Mouse (Mus musculus) heart, adult 2 months (tissue): ENCODE data around the gene Nos1ap. TPM values are rescaled to one million over a fixed set of nuclear protein-coding genes. Genes with fewer than 3 reads are reported as not detected.

Source experiments
- DNase-seq, 2 experiments: peaks; one replicate each; pipeline ENCODE4 v3.0.0; 2021
- H3K27ac ChIP-seq: fragments of 200-600 bp; 2 replicates; pipeline ENCODE4 v1.8.1; 2022
- H3K27me3 ChIP-seq: fragments of 200-500 bp; 2 replicates; pipeline ENCODE4 v1.6.1; 2012; ENCODE audit warnings: mild to moderate bottlenecking, low read length, inconsistent platforms, mixed read lengths; ENCODE audit not compliant: control insufficient read depth, insufficient read depth
- H3K36me3 ChIP-seq: fragments of 200-500 bp; 2 replicates; pipeline ENCODE4 v1.6.1; 2012; ENCODE audit warnings: low read length, inconsistent platforms; ENCODE audit not compliant: control insufficient read depth, insufficient read depth
- H3K4me1 ChIP-seq: fragments of 200-500 bp; 2 replicates; pipeline ENCODE4 v1.6.1; 2011; ENCODE audit warnings: low read length; ENCODE audit not compliant: control insufficient read depth, insufficient read depth
- H3K4me3 ChIP-seq: fragments of 200-600 bp; 2 replicates; pipeline ENCODE4 v1.8.1; 2022
- H3K79me2 ChIP-seq: fragments of 200-500 bp; replicated peaks from 2 replicates; pipeline ENCODE4 v1.6.1; 2012; ENCODE audit warnings: mild to moderate bottlenecking, inconsistent platforms, low read length, moderate library complexity, mixed read lengths; ENCODE audit not compliant: control insufficient read depth, insufficient read depth
- H3K9ac ChIP-seq: fragments of 200-500 bp; 2 replicates; pipeline ENCODE4 v1.6.1; 2012; ENCODE audit warnings: low read depth, mild to moderate bottlenecking, control low read depth, inconsistent platforms, low read length, mixed read lengths
- CTCF ChIP-seq: fragments of 200-600 bp; IDR thresholded peaks from 2 replicates; pipeline ENCODE4 v1.8.1; 2022; ENCODE audit warnings: antibody characterized with exemption, mild to moderate bottlenecking, moderate library complexity
- EP300 ChIP-seq: fragments of 200-500 bp; IDR thresholded peaks from 2 replicates; pipeline ENCODE4 v1.6.1; 2011; ENCODE audit warnings: low read depth, low read length, control low read depth; ENCODE audit not compliant: insufficient read depth
- POLR2A ChIP-seq: fragments of 200-500 bp; IDR thresholded peaks from 2 replicates; pipeline ENCODE4 v1.6.1; 2011; ENCODE audit warnings: mild to moderate bottlenecking, low read depth, low read length, control low read depth; ENCODE audit not compliant: insufficient read depth
- WGBS: fragments of 180-500 bp; shearing (Covaris S2); methylation state at CpG from one replicate; pipeline ENCODE4 v1.1.7; 2018; 5-methylcytosine and 5-hydroxymethylcytosine counted together
- intact Hi-C: fragments of 180-260 bp; cut with DNase I; formaldehyde crosslinking; loops from one replicate; pipeline ENCODE4 v1.15.1; 2025
- polyA plus RNA-seq: library from polyadenylated mRNA; depleted of rRNA; stranded (reverse); fragments of >200 nt; gene quantifications from 2 replicates; pipeline ENCODE4 v1.2.3, GENCODE M21; 2012
- total RNA-seq, 2 experiments: library from RNA; stranded (reverse); gene quantifications; 2 replicates each; pipeline ENCODE4 v1.2.3; 2021

The Nos1ap gene
- total and polyA plus RNA-seq, 3 experiments: 11.5 to 24.0 (median 22.0) TPM

- no peak for DNase-seq
- TF ChIP-seq CTCF: no peak
- WGBS: 64% methylated on average over 13 of the region's 13 CpGs
- Histone ChIP-seq H3K27me3 (no peaks in the 10 kb centered on the region), H3K9ac (no peak overlapping the region), H3K36me3 (no peaks in the 10 kb centered on the region), H3K79me2 (no peaks in the 10 kb centered on the region; the same call in 1 of the 2 replicates), H3K4me3 (no peak overlapping the region), H3K27ac (no peak overlapping the region), H3K4me1 (peaks cover 1% of the 10 kb centered on the region; the same call in 1 of the 2 replicates)
- intact Hi-C loops: no loop called here
Measured at GRCm38 (mm10) chr1:170495538-170496183, 94.0 kb downstream of the Nos1ap start.

GRCm38 (mm10) chr1:170492527-170492926 lies 97.1 kb downstream of the Nos1ap start:
- Histone ChIP-seq H3K27me3 (no peaks in the 10 kb centered on the region), H3K36me3 (no peaks in the 10 kb centered on the region), H3K4me1 (no peaks in the 10 kb centered on the region; the same call in 1 of the 2 replicates), H3K79me2 (no peaks in the 10 kb centered on the region), H3K4me3 (no peak overlapping the region), H3K27ac (no peak overlapping the region), H3K9ac (no peak overlapping the region)
- WGBS: 86% methylated on average over 2 of the region's 2 CpGs
- intact Hi-C loops: no loop called here
- DNase-seq: no peak
- TF ChIP-seq POLR2A (no peak), EP300 (no peak), CTCF (no peak)

- Histone ChIP-seq H3K36me3 (no peaks in the 10 kb centered on the region), H3K79me2 (no peaks in the 10 kb centered on the region), H3K27ac (no peak overlapping the region), H3K4me3 (no peak overlapping the region), H3K4me1 (no peaks in the 10 kb centered on the region; the same call in 1 of the 2 replicates), H3K27me3 (no peaks in the 10 kb centered on the region), H3K9ac (no peak overlapping the region)
- no peak for DNase-seq
- TF ChIP-seq POLR2A (no peak), EP300 (no peak), CTCF (no peak)
- WGBS: 70% methylated on average over 4 of the region's 4 CpGs
- intact Hi-C loops: no loop called here
Measured at GRCm38 (mm10) chr1:170492027-170492426, 97.6 kb downstream of the Nos1ap start.

- no peak for DNase-seq
- H3K79me2 ChIP-seq: no peaks in the 10 kb centered on the region
- H3K27ac ChIP-seq: no peak overlapping the region
- WGBS: 76% methylated on average over 7 of the region's 7 CpGs
- intact Hi-C loops: no loop called here
- H3K36me3 ChIP-seq: no peaks in the 10 kb centered on the region
- no peak for TF ChIP-seq EP300
- no peak for TF ChIP-seq POLR2A
- TF ChIP-seq CTCF: no peak
- H3K27me3 ChIP-seq: no peaks in the 10 kb centered on the region
- H3K4me3 ChIP-seq: no peak overlapping the region
- no peaks in the 10 kb centered on the region; the same call in 1 of the 2 replicates for H3K4me1 ChIP-seq
- no peak overlapping the region for H3K9ac ChIP-seq
Measured at GRCm38 (mm10) chr1:170489936-170490335, 99.7 kb downstream of the Nos1ap start.

GRCm38 (mm10) chr1:170489450-170489849 lies 100.2 kb downstream of the Nos1ap start:
- no peak overlapping the region for H3K9ac ChIP-seq
- H3K4me3 ChIP-seq: no peak overlapping the region
- no peaks in the 10 kb centered on the region; the same call in 1 of the 2 replicates for H3K4me1 ChIP-seq
- no peak overlapping the region for H3K27ac ChIP-seq
- intact Hi-C loops: no loop called here
- H3K27me3 ChIP-seq: no peaks in the 10 kb centered on the region
- TF ChIP-seq EP300 (no peak), POLR2A (no peak), CTCF (no peak)
- DNase-seq: no peak
- H3K36me3 ChIP-seq: no peaks in the 10 kb centered on the region
- 78% methylated on average over 6 of the region's 6 CpGs for WGBS
- H3K79me2 ChIP-seq: peaks cover 2% of the 10 kb centered on the region; the same call in 1 of the 2 replicates

- H3K27me3 ChIP-seq: no peaks in the 10 kb centered on the region
- no peak for TF ChIP-seq EP300
- no peak for TF ChIP-seq POLR2A
- TF ChIP-seq CTCF: no peak
- no peak for DNase-seq
- H3K36me3 ChIP-seq: no peaks in the 10 kb centered on the region
- intact Hi-C loops: no loop called here
- no peak overlapping the region for H3K4me3 ChIP-seq
- no peak overlapping the region for H3K27ac ChIP-seq
- H3K79me2 ChIP-seq: peaks cover 2% of the 10 kb centered on the region; the same call in 1 of the 2 replicates
- no peak overlapping the region for H3K9ac ChIP-seq
- 48% methylated on average over 4 of the region's 4 CpGs for WGBS
- peaks cover 8% of the 10 kb centered on the region for H3K4me1 ChIP-seq
Measured at GRCm38 (mm10) chr1:170485119-170485518, 104.5 kb downstream of the Nos1ap start.
